Mouse (Mus musculus) liver, adult 2 months (tissue): Measurements from ENCODE around the gene Chrna9.

ENCODE experiments used
- CTCF ChIP-seq: fragments of 200-500 bp; IDR thresholded peaks from 2 replicates; pipeline ENCODE4 v1.5.1; 2011; ENCODE audit warnings: low read depth, low read length, control low read depth
- POLR2A ChIP-seq: fragments of 200-500 bp; IDR thresholded peaks from 2 replicates; pipeline ENCODE4 v1.6.1; 2011; ENCODE audit warnings: low read length, control low read depth; ENCODE audit not compliant: insufficient read depth; ENCODE audit errors: extremely low read depth

- TF ChIP-seq CTCF, result no peak
- TF ChIP-seq POLR2A, result no peak
Measured at GRCm38 (mm10) chr5:65960597-65960950, 25.9 kb downstream of the Chrna9 start.
